Mouse (Mus musculus) common myeloid progenitor, adult 5-6 weeks (primary cell): ENCODE measurements around the gene St6galnac3. TPM values are rescaled to one million over a fixed set of nuclear protein-coding genes. Genes with fewer than 3 reads are reported as not detected.

Source experiments
- ATAC-seq: replicated peaks from 2 replicates; pipeline ENCODE4 v1.8.0; 2016; ENCODE audit warnings: low read depth, mild to moderate bottlenecking, moderate TSS enrichment, inconsistent platforms; ENCODE audit not compliant: poor library complexity, severe bottlenecking
- total RNA-seq: library from RNA; stranded (forward); fragments of 200-1000, 187-1606 nt; gene quantifications from 2 replicates; pipeline ENCODE4 v1.2.3, GENCODE M21; 2017

The St6galnac3 gene
- total RNA-seq, 1 experiment from 2014 or later, result 2.7 TPM

GRCm38 (mm10) chr3:153334152-153334825, 390.7 kb downstream of the St6galnac3 start:
- ATAC-seq, result no peak

DNA sequence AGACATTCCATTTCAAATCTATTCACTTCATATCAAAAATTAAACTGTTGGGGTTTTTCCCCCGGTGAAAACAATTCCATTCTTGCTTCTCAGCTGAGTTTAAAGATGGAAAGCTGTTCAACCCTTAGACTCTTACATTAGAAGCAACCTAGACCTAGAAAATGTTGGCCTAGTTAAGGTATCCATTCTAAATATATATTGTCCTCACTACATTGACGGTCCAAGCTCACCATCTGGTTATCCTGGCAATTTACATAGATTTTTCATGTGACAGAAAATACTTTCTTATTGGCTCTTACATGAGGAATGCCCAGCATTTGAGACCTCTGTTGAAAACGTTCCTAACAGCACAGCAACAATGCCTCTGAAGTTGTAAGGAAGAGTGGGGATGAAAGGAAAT, 400.7 kb downstream of the St6galnac3 start:
- ATAC-seq, result no peak

- ATAC-seq, result no peak
Observed at GRCm38 (mm10) chr3:153323446-153323845, 401.5 kb downstream of the St6galnac3 start.

GRCm38 (mm10) chr3:153313583-153313982, 411.4 kb downstream of the St6galnac3 start:
- peak; percentile 81 for ATAC-seq

DNA sequence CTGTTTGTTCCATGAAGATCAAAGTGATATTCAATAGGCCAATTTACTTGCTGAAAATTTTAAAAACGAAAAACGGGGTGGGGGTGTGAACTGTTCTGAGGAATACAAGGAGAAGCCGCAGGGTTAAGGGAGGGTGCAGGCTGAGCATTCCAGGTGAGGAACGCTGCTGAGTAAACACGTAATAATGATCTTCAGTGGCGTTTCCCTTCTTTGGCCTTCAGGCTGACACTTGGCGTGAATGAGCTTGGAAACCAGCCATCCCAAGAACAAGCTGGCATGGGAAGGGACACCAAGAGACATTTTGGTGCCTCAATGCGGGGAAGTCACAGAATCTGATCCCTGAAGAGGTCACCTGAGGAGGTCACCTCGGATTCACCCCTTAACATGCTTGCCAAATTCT, 411.8 kb downstream of the St6galnac3 start:
- no peak for ATAC-seq

DNA sequence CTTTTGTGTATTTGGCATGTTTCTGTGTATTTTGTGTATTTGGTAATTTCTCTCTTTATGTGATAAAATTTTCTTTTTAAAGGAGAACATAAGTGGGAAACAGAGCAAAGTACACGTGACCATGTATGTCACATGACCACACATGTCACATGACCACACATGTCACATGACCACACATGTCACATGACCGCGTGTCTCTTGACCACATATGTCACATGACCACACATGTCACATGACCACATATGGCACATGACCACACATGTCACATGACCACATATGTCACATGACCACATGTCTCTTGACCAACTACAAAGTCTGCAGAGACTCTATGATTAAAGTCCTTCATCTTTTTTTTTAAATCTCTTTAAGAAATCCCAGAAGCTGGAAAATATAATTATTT, 413.0 kb downstream of the St6galnac3 start:
- ATAC-seq, result no peak

GRCm38 (mm10) chr3:153308379-153308778, 416.6 kb downstream of the St6galnac3 start:
- peak; percentile 65; the same call in 1 of the 2 replicates for ATAC-seq

GRCm38 (mm10) chr3:153305153-153305552, 419.8 kb downstream of the St6galnac3 start:
- no peak for ATAC-seq

DNA sequence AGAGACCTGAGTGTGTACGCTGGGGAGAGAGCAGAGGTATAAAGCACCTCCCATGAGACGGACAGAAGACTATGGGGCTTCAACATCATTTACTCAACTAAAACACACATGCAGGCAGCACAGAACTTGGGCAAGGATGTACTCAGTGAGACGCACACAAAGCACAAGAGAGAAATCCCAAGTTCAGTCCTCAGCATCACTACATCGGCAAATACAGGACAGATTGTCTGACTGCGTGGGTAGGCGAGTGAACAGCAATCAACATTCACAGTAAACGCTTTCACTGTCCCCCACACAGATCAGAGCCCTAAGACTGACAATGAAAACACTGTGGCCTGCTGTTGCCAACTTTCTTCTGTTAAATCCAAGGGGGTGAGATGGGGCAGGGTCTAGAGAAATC, 422.6 kb downstream of the St6galnac3 start:
- no peak for ATAC-seq

DNA sequence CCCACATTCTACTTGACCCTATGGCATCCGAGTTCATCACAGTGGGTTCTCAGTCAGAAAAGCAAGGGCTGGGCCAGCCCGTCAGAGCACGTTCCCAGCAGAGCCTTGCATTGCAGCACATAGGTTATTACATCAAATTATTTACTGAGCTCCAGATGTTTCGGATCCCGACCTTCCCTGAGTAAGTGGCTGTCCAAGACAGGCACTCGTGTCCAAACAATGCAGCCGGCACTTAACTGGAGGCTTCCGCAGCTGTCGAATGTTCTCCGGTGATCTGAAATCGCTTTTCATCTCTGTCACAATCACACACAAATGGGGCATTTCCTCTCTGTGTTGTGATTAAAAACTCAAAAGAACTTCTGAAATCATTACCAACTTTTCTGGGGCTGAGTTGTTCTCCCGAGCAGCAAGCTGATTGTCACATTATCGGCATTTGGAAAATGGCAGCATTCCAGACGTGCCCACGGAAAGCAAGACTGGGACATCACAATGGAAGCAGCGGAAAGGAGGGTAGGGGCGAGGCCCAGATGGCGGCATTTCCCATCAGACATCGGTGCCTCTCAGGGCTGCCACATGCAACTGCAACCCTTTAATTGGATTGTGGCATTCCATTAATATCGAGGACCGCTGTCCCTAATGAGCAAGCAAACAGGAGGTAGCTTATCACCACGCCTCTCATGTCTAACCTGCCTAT, 428.5 kb downstream of the St6galnac3 start:
- no peak for ATAC-seq

- ATAC-seq, result peak; percentile 91
Observed at GRCm38 (mm10) chr3:153292853-153293252, 432.1 kb downstream of the St6galnac3 start.

DNA sequence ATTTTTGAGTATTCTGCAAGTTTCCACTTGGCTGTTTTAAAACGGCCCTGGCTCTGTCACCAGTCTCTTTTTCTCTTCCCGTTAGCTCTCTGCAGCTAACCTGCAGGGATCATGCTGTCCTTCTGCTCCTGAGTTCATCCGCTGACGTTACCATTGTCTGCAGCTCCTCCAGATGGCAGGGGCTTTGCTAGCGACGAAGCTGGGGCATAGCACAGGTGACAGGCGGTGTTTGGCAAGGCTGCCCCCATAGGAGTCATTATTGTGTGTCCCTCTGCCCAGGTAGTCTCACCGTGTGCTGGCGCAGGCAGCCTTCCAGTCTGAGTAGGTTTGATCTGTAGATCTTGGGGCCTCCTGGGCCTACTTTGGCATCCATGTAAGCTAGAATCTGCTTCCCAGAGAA, 432.6 kb downstream of the St6galnac3 start:
- no peak for ATAC-seq

DNA sequence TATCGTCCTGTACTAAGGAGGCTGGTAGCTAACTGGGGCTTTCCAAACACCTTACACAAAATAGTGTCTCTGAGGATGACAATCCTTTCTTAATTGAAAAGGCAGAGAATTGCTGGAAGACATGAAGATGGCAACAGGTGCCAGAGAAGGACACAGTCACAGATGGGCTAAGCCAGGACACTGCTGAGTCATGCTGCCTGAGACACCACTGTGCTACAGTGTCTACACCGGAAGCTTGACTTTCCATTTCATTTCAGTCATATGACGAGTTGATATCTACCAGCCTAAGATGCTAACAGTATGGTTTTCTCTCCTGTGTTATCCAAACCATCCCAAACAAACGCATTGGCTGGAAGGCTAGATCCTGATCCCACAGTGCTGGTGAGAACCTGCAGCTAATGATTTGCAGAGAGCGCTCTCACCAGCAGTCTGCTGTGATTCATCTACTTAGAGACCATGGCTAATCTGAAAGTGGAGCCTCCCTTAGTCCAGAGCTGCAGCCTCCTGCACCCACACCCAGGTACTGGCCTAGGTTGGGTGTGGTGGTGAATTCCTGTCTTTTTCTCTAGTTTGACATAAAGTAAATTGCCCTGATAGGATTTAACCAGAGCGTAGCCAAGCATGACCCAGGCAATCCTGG, 433.4 kb downstream of the St6galnac3 start:
- no peak for ATAC-seq

GRCm38 (mm10) chr3:153289971-153290370, 435.0 kb downstream of the St6galnac3 start:
- no peak for ATAC-seq

DNA sequence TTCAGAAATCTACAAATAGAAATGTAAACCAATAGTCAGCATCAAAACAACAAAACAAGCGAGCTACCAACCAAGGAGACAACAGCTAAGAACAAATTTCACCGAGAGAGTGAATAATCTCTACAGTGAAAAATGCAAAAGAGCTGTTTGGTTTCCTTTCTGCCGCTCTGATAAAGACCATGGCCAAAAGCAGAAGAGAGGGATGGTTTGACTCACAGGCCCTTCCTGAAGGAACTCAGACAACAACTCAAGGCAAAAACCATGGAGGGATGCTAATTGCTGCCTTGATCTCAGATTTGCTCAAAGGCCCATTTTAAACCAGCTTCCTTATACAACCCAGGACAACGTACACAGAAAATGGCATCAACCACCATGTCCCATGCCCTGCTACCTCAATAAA, 437.4 kb downstream of the St6galnac3 start:
- ATAC-seq, result no peak

DNA sequence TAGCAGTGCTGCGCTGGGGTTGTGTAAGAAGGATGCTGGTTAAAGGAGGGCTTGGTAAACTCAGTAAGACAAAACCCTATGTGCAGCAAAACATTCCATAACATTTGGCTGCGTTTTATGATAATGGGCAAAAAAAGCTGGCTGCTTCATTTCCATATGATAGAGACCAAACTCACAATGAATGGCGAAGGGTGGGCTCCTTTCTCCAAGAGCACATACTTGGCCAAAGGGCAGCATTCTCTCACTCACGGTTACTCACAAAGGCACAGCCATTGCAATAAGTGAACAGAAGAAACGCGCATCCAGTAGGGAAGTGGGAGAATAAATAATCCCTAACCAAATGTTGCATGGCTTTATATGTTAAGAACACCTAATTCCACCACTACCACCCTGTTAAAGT, 437.9 kb downstream of the St6galnac3 start:
- ATAC-seq, result no peak

GRCm38 (mm10) chr3:153282123-153282765, 442.7 kb downstream of the St6galnac3 start:
- no peak for ATAC-seq

DNA sequence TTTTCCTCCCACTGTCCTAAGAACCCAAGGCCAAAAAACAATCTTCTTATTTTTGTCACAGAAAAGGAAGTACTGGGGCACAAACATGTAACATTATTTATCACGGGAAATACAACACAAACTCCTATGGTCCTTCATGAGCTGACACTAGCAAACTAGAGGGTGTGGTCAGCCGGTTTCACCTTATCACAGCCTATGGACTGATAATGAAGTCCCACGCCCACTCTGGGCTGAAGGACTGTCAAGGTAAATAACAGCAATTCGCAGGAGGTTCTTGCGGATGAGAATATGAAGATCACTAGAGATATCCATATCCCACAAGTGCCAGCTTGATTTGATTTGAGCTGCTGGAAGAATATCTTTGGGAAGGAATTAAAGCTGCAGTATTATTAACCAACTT, 446.7 kb downstream of the St6galnac3 start:
- no peak for ATAC-seq

GRCm38 (mm10) chr3:153277389-153277999, 447.5 kb downstream of the St6galnac3 start:
- no peak for ATAC-seq

GRCm38 (mm10) chr3:153276830-153277388, 448.1 kb downstream of the St6galnac3 start:
- no peak for ATAC-seq
